ENCODE assay signal across 23 mouse cellular contexts in the genomic region with DNA sequence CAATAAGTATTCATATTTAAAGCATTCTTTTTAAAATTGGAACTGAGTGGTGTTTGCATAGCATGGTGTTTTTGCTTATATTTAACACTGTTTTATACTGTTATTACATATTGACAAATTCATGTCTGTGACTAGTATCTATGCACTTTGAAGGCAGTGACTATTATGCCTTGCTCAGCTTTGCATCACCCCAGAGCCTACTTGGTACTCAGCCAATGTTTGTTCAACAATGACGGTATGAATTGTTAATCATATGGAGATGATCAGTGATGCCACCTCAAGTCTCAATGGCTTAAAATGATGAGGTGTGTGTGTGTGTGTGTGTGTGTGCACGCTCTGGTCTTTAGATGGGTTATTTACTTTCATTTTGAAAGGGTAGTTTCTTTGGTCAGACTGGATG.
"Had no signal": no experiment of that assay in that cellular context is flagged by ENCODE, and none has a peak within 500 bp of the region (broad histone marks: within the 10 kb centered on the region; RNA-seq: fewer than 3 reads in every experiment).

No protein-coding gene starts in this region.

- DNase-seq: gastrocnemius, adult 2 months; gastrocnemius, postnatal 10 days; gastrocnemius, postnatal 25 days; heart, adult 18-20 months; heart, postnatal 10 days; heart, postnatal 4 days; kidney, adult 18-20 months; kidney, adult 8-10 months; kidney, postnatal 10 days; kidney, postnatal 25 days; kidney, postnatal 4 days; layer of hippocampus, adult 9-11 months; layer of hippocampus, postnatal 36 days had no signal

- H3K27me3 ChIP-seq: heart, embryonic 12.5 days; hindbrain, embryonic 12.5 days; intestine, embryonic 15.5 days; limb, embryonic 15.5 days; liver, embryonic 12.5 days had no signal

- H3K4me3 ChIP-seq: gastrocnemius, adult 2 months; heart, embryonic 10.5 days; heart, embryonic 12.5 days; hindbrain, embryonic 10.5 days; hindbrain, embryonic 12.5 days; intestine, embryonic 15.5 days; layer of hippocampus, adult 2 months; limb, embryonic 13.5 days; limb, embryonic 15.5 days; liver, embryonic 12.5 days had no signal

- H3K4me2 ChIP-seq: heart, embryonic 12.5 days; hindbrain, embryonic 12.5 days; hindbrain, embryonic 14.5 days; intestine, embryonic 15.5 days; limb, embryonic 13.5 days; limb, embryonic 15.5 days; liver, embryonic 12.5 days had no signal

- H3K36me3 ChIP-seq: heart, embryonic 10.5 days; heart, embryonic 12.5 days; hindbrain, embryonic 10.5 days; hindbrain, embryonic 12.5 days; intestine, embryonic 15.5 days; limb, embryonic 13.5 days; limb, embryonic 15.5 days; liver, embryonic 12.5 days had no signal
